Mouse (Mus musculus) midbrain, embryonic 13.5 days (tissue): Measurements from ENCODE around the gene Cpd. TPM values are rescaled to one million over a fixed set of nuclear protein-coding genes. Genes with fewer than 3 reads are reported as not detected.
A peak's percentile ranks its signal among the peaks of the same experiment; 100 is the strongest.

Experiments
- ATAC-seq: fragments of 200-750 bp; cut with Nextera tagmentation; 2 replicates; pipeline ENCODE4 v1.8.0; 2017; ENCODE audit warnings: mild to moderate bottlenecking, moderate TSS enrichment, moderate library complexity
- H3K27ac ChIP-seq: fragments of 300-500 bp; sonication (generic); 2 replicates; pipeline ENCODE4 v1.5.1; 2015; ENCODE audit warnings: inconsistent platforms, mild to moderate bottlenecking, moderate library complexity
- H3K27me3 ChIP-seq: fragments of 300-500 bp; sonication (generic); 2 replicates; pipeline ENCODE4 v1.6.1; 2015; ENCODE audit warnings: mild to moderate bottlenecking, inconsistent platforms
- H3K36me3 ChIP-seq: fragments of 300-500 bp; sonication (generic); 2 replicates; pipeline ENCODE4 v1.6.1; 2015; ENCODE audit warnings: mild to moderate bottlenecking, inconsistent platforms
- H3K4me1 ChIP-seq: fragments of 300-500 bp; sonication (generic); replicated peaks from 2 replicates; pipeline ENCODE4 v1.6.1; 2015; ENCODE audit warnings: inconsistent platforms
- H3K4me2 ChIP-seq: fragments of 300-500 bp; sonication (generic); replicated peaks from 2 replicates; pipeline ENCODE4 v1.6.1; 2015; ENCODE audit warnings: moderate library complexity, mild to moderate bottlenecking, inconsistent platforms
- H3K4me3 ChIP-seq: fragments of 300-500 bp; sonication (generic); replicated peaks from 2 replicates; pipeline ENCODE4 v1.5.1; 2015; ENCODE audit warnings: mild to moderate bottlenecking, inconsistent platforms
- H3K9ac ChIP-seq: fragments of 300-500 bp; sonication (generic); replicated peaks from 2 replicates; pipeline ENCODE4 v1.6.1; 2015; ENCODE audit warnings: mild to moderate bottlenecking, inconsistent platforms
- H3K9me3 ChIP-seq: fragments of 300-500 bp; sonication (generic); 2 replicates; pipeline ENCODE4 v1.6.1; 2016; ENCODE audit warnings: mild to moderate bottlenecking, inconsistent platforms
- whole genome bisulfite sequencing: fragments of 180-500 bp; shearing (Covaris S2); methylation state at CpG from one replicate; pipeline ENCODE4 v1.1.7; 2015; 5-methylcytosine and 5-hydroxymethylcytosine counted together
- polyA plus RNA-seq: library from polyadenylated mRNA; unstranded; fragments of >200 nt; fragmentation: Nextera tagmentation; extraction: Ambion mirVana; gene quantifications from 2 replicates; pipeline ENCODE4 v1.2.1, GENCODE M21; 2015

Cpd gene
- polyA plus RNA-seq, 1 experiment from 2014 or later: 6.5 TPM

- H3K4me3 ChIP-seq: peak overlapping the region; percentile 76
- no peaks in the 10 kb centered on the region for H3K27me3 ChIP-seq
- H3K4me1 ChIP-seq: peaks cover 45% of the 10 kb centered on the region
- peak overlapping the region; percentile 96 for H3K4me2 ChIP-seq
- H3K9me3 ChIP-seq: no peaks in the 10 kb centered on the region
- no peak overlapping the region for H3K27ac ChIP-seq
- ATAC-seq: no peak
- no peaks in the 10 kb centered on the region for H3K36me3 ChIP-seq
- H3K9ac ChIP-seq: peak overlapping the region; percentile 94
- WGBS: 37% methylated on average over 15 of the region's 15 CpGs
Measured at GRCm38 (mm10) chr11:76845275-76845980, 1.4 kb downstream of the Cpd start.

DNA sequence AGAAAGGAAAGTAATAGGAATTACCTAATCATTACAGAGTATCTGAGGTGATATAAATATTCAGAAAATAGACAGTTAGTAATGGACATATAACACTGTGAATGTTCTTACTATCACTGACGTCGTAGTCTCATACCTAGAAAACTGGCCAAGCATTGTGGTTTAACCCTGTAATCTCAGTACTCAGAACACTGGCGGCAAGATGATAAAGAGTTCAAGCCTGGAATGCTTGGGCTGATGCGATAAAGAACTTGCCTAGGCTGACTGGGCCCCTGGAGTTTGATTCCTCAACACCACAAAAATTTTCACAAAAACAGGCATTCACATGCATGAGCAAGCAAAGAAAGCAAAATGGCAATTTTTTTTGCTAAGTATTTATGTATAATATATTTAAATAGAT is 8.2 kb downstream of the Cpd start:
- Histone ChIP-seq H3K4me2 (no peak overlapping the region), H3K27ac (no peak overlapping the region), H3K4me1 (peaks cover 16% of the 10 kb centered on the region), H3K36me3 (peaks cover 7% of the 10 kb centered on the region; the same call in 1 of the 2 replicates), H3K9me3 (no peaks in the 10 kb centered on the region), H3K27me3 (no peaks in the 10 kb centered on the region), H3K4me3 (no peak overlapping the region), H3K9ac (no peak overlapping the region)
- 94% methylated on average over 4 of the region's 4 CpGs for WGBS
- no peak for ATAC-seq

- Histone ChIP-seq H3K4me3 (no peak overlapping the region), H3K4me1 (no peaks in the 10 kb centered on the region), H3K4me2 (no peak overlapping the region), H3K27ac (no peak overlapping the region; the same call in 1 of the 2 replicates), H3K36me3 (peaks cover 7% of the 10 kb centered on the region; the same call in 1 of the 2 replicates), H3K9me3 (no peaks in the 10 kb centered on the region), H3K27me3 (no peaks in the 10 kb centered on the region), H3K9ac (no peak overlapping the region)
- WGBS: 81% methylated on average over 6 of the region's 6 CpGs
- ATAC-seq: no peak
Measured at GRCm38 (mm10) chr11:76836317-76836716, 10.5 kb downstream of the Cpd start.

GRCm38 (mm10) chr11:76835868-76836267 is 10.9 kb downstream of the Cpd start:
- Histone ChIP-seq H3K9ac (no peak overlapping the region), H3K36me3 (peaks cover 7% of the 10 kb centered on the region; the same call in 1 of the 2 replicates), H3K4me3 (no peak overlapping the region), H3K4me1 (no peaks in the 10 kb centered on the region), H3K27ac (no peak overlapping the region), H3K4me2 (no peak overlapping the region), H3K9me3 (no peaks in the 10 kb centered on the region), H3K27me3 (no peaks in the 10 kb centered on the region)
- ATAC-seq: no peak
- 85% methylated on average over 5 of the region's 5 CpGs for WGBS

- Histone ChIP-seq H3K4me3 (no peak overlapping the region), H3K4me1 (no peaks in the 10 kb centered on the region), H3K27me3 (no peaks in the 10 kb centered on the region), H3K36me3 (peaks cover 5% of the 10 kb centered on the region; the same call in 1 of the 2 replicates), H3K9ac (no peak overlapping the region), H3K27ac (no peak overlapping the region), H3K9me3 (no peaks in the 10 kb centered on the region), H3K4me2 (no peak overlapping the region)
- ATAC-seq: no peak
- 89% methylated on average over 1 of the region's 1 CpGs for WGBS
Measured at GRCm38 (mm10) chr11:76834665-76835064, 12.2 kb downstream of the Cpd start.

DNA sequence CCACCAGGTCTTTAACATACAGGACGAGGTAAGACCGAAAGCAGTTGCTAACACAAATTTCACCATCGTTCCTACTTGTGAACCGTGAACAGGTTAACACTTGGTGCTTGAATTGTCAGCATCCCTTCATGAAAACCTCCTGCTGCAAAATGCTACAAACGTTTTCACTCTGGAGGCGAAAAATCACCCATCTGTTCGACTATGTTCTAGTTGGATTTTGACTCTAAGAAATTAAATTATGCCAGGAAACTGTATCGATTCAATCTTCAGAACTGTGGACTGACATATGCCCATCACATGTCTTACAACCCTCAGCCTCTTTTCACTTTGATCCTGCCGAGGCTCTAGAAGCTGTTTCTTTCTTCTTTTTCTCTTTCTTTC is 21.9 kb downstream of the Cpd start:
- no peaks in the 10 kb centered on the region for H3K9me3 ChIP-seq
- no peak overlapping the region for H3K4me2 ChIP-seq
- H3K4me3 ChIP-seq: no peak overlapping the region
- H3K9ac ChIP-seq: no peak overlapping the region
- no peak overlapping the region for H3K27ac ChIP-seq
- no peak for ATAC-seq
- H3K27me3 ChIP-seq: no peaks in the 10 kb centered on the region
- no peaks in the 10 kb centered on the region for H3K36me3 ChIP-seq
- WGBS: 90% methylated on average over 9 of the region's 9 CpGs
- no peaks in the 10 kb centered on the region for H3K4me1 ChIP-seq

GRCm38 (mm10) chr11:76824238-76824884 is 22.5 kb downstream of the Cpd start:
- Histone ChIP-seq H3K9ac (no peak overlapping the region), H3K4me1 (no peaks in the 10 kb centered on the region), H3K9me3 (no peaks in the 10 kb centered on the region), H3K4me2 (no peak overlapping the region), H3K36me3 (no peaks in the 10 kb centered on the region), H3K27ac (no peak overlapping the region), H3K27me3 (no peaks in the 10 kb centered on the region), H3K4me3 (no peak overlapping the region)
- WGBS: 87% methylated on average over 7 of the region's 7 CpGs
- no peak for ATAC-seq

- no peak overlapping the region for H3K9ac ChIP-seq
- 92% methylated on average over 3 of the region's 3 CpGs for WGBS
- H3K36me3 ChIP-seq: no peaks in the 10 kb centered on the region
- H3K4me1 ChIP-seq: no peaks in the 10 kb centered on the region
- H3K27ac ChIP-seq: no peak overlapping the region
- ATAC-seq: no peak
- H3K4me3 ChIP-seq: no peak overlapping the region
- H3K27me3 ChIP-seq: no peaks in the 10 kb centered on the region
- H3K9me3 ChIP-seq: no peaks in the 10 kb centered on the region
- no peak overlapping the region for H3K4me2 ChIP-seq
Measured at GRCm38 (mm10) chr11:76823641-76824040, 23.2 kb downstream of the Cpd start.

DNA sequence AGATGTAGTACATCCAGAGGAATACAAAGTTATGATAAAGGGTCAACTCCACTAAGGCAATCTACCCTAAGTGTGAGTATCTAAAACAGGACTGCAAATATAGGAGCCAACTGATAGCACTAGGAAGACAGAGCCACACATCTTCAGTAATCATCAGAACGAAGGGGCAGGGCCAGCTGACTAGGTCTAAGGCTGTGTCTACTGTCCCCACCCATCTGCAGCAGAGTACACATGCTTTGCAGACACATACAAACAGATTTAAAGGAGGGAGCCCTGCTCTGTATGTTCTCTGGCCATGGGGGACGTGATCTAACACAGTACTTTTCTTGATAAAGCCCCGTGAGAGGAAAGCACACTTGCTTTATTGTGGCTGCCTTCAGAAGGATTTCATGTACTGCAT is 25.5 kb downstream of the Cpd start:
- no peaks in the 10 kb centered on the region for H3K4me1 ChIP-seq
- no peak overlapping the region for H3K4me2 ChIP-seq
- H3K27me3 ChIP-seq: no peaks in the 10 kb centered on the region
- no peak overlapping the region for H3K9ac ChIP-seq
- 82% methylated on average over 3 of the region's 3 CpGs for WGBS
- no peaks in the 10 kb centered on the region for H3K9me3 ChIP-seq
- no peak for ATAC-seq
- H3K36me3 ChIP-seq: no peaks in the 10 kb centered on the region
- H3K4me3 ChIP-seq: no peak overlapping the region
- H3K27ac ChIP-seq: no peak overlapping the region

DNA sequence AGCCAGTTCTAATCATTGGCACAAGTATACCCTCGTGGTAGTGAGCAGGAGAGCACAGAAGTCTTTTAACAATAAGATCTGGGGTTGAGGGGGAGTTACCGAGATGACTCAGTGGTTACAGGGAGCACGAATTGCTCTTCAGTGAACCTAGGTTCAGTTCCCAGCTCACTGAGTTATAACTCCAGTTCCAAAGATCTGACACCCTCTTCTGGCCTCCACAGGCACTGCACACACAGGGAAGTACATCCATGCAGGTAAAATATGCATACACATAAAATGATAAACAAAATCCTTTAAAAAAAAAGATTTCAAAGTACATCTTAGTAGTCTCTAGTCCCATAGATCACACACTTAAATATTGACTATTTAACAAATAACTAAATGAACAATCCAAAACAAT is 29.2 kb downstream of the Cpd start:
- Histone ChIP-seq H3K4me3 (no peak overlapping the region), H3K4me2 (no peak overlapping the region), H3K27ac (no peak overlapping the region), H3K9ac (no peak overlapping the region), H3K27me3 (no peaks in the 10 kb centered on the region), H3K4me1 (no peaks in the 10 kb centered on the region), H3K36me3 (peaks cover 11% of the 10 kb centered on the region; the same call in 1 of the 2 replicates), H3K9me3 (no peaks in the 10 kb centered on the region)
- no peak for ATAC-seq
- WGBS: 92% methylated on average over 3 of the region's 3 CpGs

DNA sequence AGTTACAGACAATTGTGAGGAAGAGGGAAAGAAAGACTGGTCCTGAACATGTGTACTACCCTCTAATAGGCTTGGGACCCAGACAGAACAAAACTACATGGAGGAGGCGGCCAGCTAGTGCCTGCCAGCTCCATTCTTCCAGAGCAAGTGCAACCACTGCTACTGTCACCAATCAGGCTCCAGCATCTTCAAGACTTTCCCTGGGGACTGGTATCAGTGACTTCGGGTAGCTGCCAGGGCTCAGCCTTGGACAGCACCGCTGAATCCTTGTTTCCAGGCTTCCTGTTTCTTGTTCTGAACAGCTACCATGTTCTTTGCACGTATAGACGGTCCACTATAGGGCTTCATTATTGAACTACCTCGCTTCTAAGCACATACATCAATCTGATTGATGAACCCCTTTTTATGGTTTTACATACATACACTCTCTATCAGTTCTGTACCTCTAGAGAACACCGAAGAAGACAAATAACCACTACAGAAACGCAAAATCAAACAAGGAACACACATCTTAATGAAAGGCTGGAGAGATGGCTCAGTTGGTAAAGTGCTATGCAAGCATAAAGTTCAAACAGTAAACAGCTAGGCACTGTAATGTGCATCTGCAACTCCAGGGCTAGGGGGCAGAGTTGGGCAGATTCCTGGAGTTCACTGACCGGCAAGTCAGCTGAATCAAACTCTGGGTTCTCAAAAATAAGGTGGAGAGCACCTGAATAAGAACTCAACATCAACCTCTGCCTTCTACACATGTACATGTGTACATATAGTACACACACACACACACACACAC is 35.9 kb downstream of the Cpd start:
- H3K9me3 ChIP-seq: no peaks in the 10 kb centered on the region
- no peak overlapping the region for H3K4me3 ChIP-seq
- 91% methylated on average over 9 of the region's 9 CpGs for WGBS
- no peak overlapping the region for H3K27ac ChIP-seq
- no peaks in the 10 kb centered on the region for H3K27me3 ChIP-seq
- no peak overlapping the region for H3K4me2 ChIP-seq
- H3K36me3 ChIP-seq: peaks cover 50% of the 10 kb centered on the region
- no peak for ATAC-seq
- H3K9ac ChIP-seq: no peak overlapping the region
- H3K4me1 ChIP-seq: no peaks in the 10 kb centered on the region

GRCm38 (mm10) chr11:76809450-76809849 is 37.4 kb downstream of the Cpd start:
- Histone ChIP-seq H3K4me1 (no peaks in the 10 kb centered on the region), H3K27me3 (no peaks in the 10 kb centered on the region), H3K9ac (no peak overlapping the region), H3K27ac (no peak overlapping the region), H3K9me3 (no peaks in the 10 kb centered on the region), H3K36me3 (peaks cover 58% of the 10 kb centered on the region), H3K4me3 (no peak overlapping the region), H3K4me2 (no peak overlapping the region)
- ATAC-seq: no peak
- WGBS: 61% methylated on average over 3 of the region's 3 CpGs
